In the genomic region with DNA sequence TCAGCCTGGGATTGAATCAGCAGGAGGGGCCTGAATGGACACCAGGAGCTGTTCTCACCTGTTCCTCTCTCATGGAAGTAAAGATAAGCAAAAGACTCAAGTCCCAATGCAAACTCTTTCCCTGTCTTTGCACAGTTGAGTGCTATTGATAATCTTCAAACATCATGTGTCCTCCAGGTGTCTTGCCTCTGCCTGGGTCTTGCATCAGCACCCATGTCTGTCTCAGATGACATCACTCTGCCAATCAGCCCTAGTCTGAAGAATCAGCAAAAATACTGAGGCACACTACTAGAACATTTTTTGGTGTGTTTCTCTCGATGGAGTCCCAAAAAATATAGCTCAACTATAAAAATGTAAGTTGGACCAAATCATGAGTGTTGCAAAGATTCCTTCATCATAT, we compare ENCODE assay signal across 46 mouse cellular contexts. TPM values are rescaled to one million over a fixed set of nuclear protein-coding genes. Genes with fewer than 3 reads are reported as not detected.
"Had no signal": no experiment of that assay in that cellular context is flagged by ENCODE, and none has a peak within 500 bp of the region (broad histone marks: within the 10 kb centered on the region; RNA-seq: fewer than 3 reads in every experiment).

No protein-coding gene starts in this region.

- H3K27me3 ChIP-seq: limb, embryonic 12.5 days; limb, embryonic 13.5 days; limb, embryonic 15.5 days; liver, embryonic 12.5 days; liver, embryonic 13.5 days; liver, embryonic 15.5 days; lung, embryonic 15.5 days; midbrain, embryonic 12.5 days; midbrain, embryonic 15.5 days; neural tube, embryonic 12.5 days; neural tube, embryonic 13.5 days had no signal

- H3K27ac ChIP-seq: limb, embryonic 10.5 days; limb, embryonic 12.5 days; limb, embryonic 13.5 days; limb, embryonic 15.5 days; liver, embryonic 12.5 days; liver, embryonic 13.5 days; liver, embryonic 14.5 days; liver, embryonic 15.5 days; lung, embryonic 15.5 days; macrophage; midbrain, embryonic 10.5 days; midbrain, embryonic 12.5 days; midbrain, embryonic 15.5 days; neural tube, embryonic 12.5 days; neural tube, embryonic 13.5 days had no signal

- H3K9me3 ChIP-seq: limb, embryonic 10.5 days; limb, embryonic 12.5 days; limb, embryonic 13.5 days; limb, embryonic 15.5 days; liver, embryonic 12.5 days; liver, embryonic 13.5 days; liver, embryonic 15.5 days; lung, embryonic 15.5 days; midbrain, embryonic 10.5 days; midbrain, embryonic 12.5 days; midbrain, embryonic 15.5 days; neural tube, embryonic 12.5 days; neural tube, embryonic 13.5 days had no signal

- H3K4me3 ChIP-seq: limb, embryonic 10.5 days; limb, embryonic 12.5 days; limb, embryonic 13.5 days; limb, embryonic 15.5 days; liver, embryonic 12.5 days; liver, embryonic 13.5 days; liver, embryonic 15.5 days; lung, embryonic 15.5 days; megakaryocyte, embryonic 14.5 days; midbrain, embryonic 10.5 days; midbrain, embryonic 12.5 days; midbrain, embryonic 15.5 days; myocyte; neural tube, embryonic 12.5 days; neural tube, embryonic 13.5 days had no signal

- H3K4me1 ChIP-seq: limb, embryonic 10.5 days; limb, embryonic 12.5 days; limb, embryonic 13.5 days; limb, embryonic 15.5 days; liver, embryonic 12.5 days; liver, embryonic 13.5 days; liver, embryonic 15.5 days; lung, embryonic 15.5 days; midbrain, embryonic 10.5 days; midbrain, embryonic 12.5 days; midbrain, embryonic 15.5 days; neural tube, embryonic 12.5 days; neural tube, embryonic 13.5 days had no signal

- DNase-seq: left cerebral cortex, postnatal 4 days; liver; liver, embryonic 13.5 days; liver, postnatal 0 days; lung, adult 18-20 months; lung, adult 2 months; lung, embryonic 14.5 days; lung, postnatal 10 days; lung, postnatal 14 days; lung, postnatal 36 days; lung, postnatal 4 days; midbrain, embryonic 14.5 days had no signal

- H3K9ac ChIP-seq: limb, embryonic 12.5 days; limb, embryonic 13.5 days; limb, embryonic 15.5 days; liver, embryonic 12.5 days; liver, embryonic 13.5 days; liver, embryonic 14.5 days; liver, embryonic 15.5 days; liver, postnatal 0 days; lung, embryonic 14.5 days; lung, embryonic 15.5 days; midbrain, embryonic 12.5 days; midbrain, embryonic 15.5 days; neural tube, embryonic 12.5 days; neural tube, embryonic 13.5 days had no signal

- ATAC-seq: liver, embryonic 12.5 days; liver, postnatal 0 days; lung, postnatal 0 days; midbrain, embryonic 15.5 days; midbrain, embryonic 16.5 days had no signal

- H3K4me2 ChIP-seq: limb, embryonic 12.5 days; limb, embryonic 13.5 days; limb, embryonic 15.5 days; liver, embryonic 11.5 days; liver, embryonic 12.5 days; liver, embryonic 13.5 days; liver, embryonic 15.5 days; lung, embryonic 14.5 days; lung, embryonic 15.5 days; midbrain, embryonic 11.5 days; midbrain, embryonic 12.5 days; midbrain, embryonic 15.5 days; neural tube, embryonic 12.5 days; neural tube, embryonic 13.5 days had no signal

- H3K36me3 ChIP-seq: limb, embryonic 10.5 days; limb, embryonic 12.5 days; limb, embryonic 13.5 days; limb, embryonic 15.5 days; liver, embryonic 12.5 days; liver, embryonic 13.5 days; liver, embryonic 15.5 days; lung, embryonic 15.5 days; midbrain, embryonic 10.5 days; midbrain, embryonic 12.5 days; midbrain, embryonic 15.5 days; neural tube, embryonic 12.5 days; neural tube, embryonic 13.5 days had no signal

RNA-seq across cellular contexts. Expression of a gene that starts 11.8 kb away (rescaled TPM):
- total RNA-seq: left cerebral cortex, postnatal 10 days; left cerebral cortex, postnatal 14 days; left cerebral cortex, postnatal 25 days; left cerebral cortex, postnatal 36 days; left cerebral cortex, postnatal 4 days; megakaryocyte-erythroid progenitor cell, adult 5-6 weeks; midbrain, postnatal 0 days had no signal
- polyA plus RNA-seq: limb, embryonic 11.5 days; midbrain, embryonic 10.5 days; midbrain, embryonic 11.5 days; midbrain, embryonic 16.5 days; myocyte; neural tube, embryonic 11.5 days; neural tube, embryonic 13.5 days had no signal

RNA-seq across cellular contexts. Expression of a gene that starts 16.8 kb away (rescaled TPM):
- total RNA-seq: left cerebral cortex, postnatal 4 days; liver, adult 2 months; megakaryocyte progenitor cell, adult 5-6 weeks; megakaryocyte-erythroid progenitor cell, adult 5-6 weeks; midbrain, postnatal 0 days; monocyte, adult 5-6 weeks had no signal
- polyA plus RNA-seq: limb, embryonic 10.5 days; limb, embryonic 11.5 days; limb, embryonic 12.5 days; limb, embryonic 13.5 days; liver, adult 2 months; liver, embryonic 11.5 days; liver, embryonic 12.5 days; liver, embryonic 13.5 days; liver, embryonic 14.5 days; liver, embryonic 15.5 days; lung, adult 2 months; lung, embryonic 14.5 days; lung, postnatal 0 days; midbrain, embryonic 10.5 days; midbrain, embryonic 11.5 days; midbrain, embryonic 12.5 days; midbrain, embryonic 14.5 days; midbrain, embryonic 15.5 days; midbrain, embryonic 16.5 days; myocyte; neural tube, embryonic 11.5 days; neural tube, embryonic 12.5 days; neural tube, embryonic 13.5 days had no signal

RNA-seq across cellular contexts. Expression of a gene that starts 29.6 kb away (rescaled TPM):
- total RNA-seq: left cerebral cortex, postnatal 10 days; left cerebral cortex, postnatal 14 days; left cerebral cortex, postnatal 25 days; left cerebral cortex, postnatal 36 days; left cerebral cortex, postnatal 4 days; liver, adult 2 months; midbrain, postnatal 0 days had no signal
- polyA plus RNA-seq: lung, embryonic 16.5 days; midbrain, embryonic 10.5 days; midbrain, embryonic 11.5 days; midbrain, embryonic 15.5 days; midbrain, postnatal 0 days; myocyte had no signal

RNA-seq across cellular contexts. Expression of a gene that starts 42.9 kb away (rescaled TPM):
- total RNA-seq: left cerebral cortex, postnatal 14 days; left cerebral cortex, postnatal 25 days; left cerebral cortex, postnatal 36 days had no signal
- polyA plus RNA-seq: limb, embryonic 12.5 days; myocyte had no signal

RNA-seq across cellular contexts. Expression of a gene that starts 46.6 kb away (rescaled TPM):
- total RNA-seq: left cerebral cortex, postnatal 10 days; left cerebral cortex, postnatal 14 days; left cerebral cortex, postnatal 25 days; left cerebral cortex, postnatal 36 days; left cerebral cortex, postnatal 4 days; liver, adult 2 months; megakaryocyte-erythroid progenitor cell, adult 5-6 weeks; midbrain, postnatal 0 days; monocyte, adult 5-6 weeks had no signal
- polyA plus RNA-seq: limb, embryonic 10.5 days; limb, embryonic 11.5 days; limb, embryonic 12.5 days; limb, embryonic 13.5 days; limb, embryonic 14.5 days; limb, embryonic 15.5 days; liver, adult 2 months; liver, embryonic 11.5 days; liver, embryonic 12.5 days; liver, embryonic 13.5 days; liver, embryonic 14.5 days; liver, embryonic 15.5 days; liver, embryonic 16.5 days; liver, postnatal 0 days; lung, adult 2 months; lung, embryonic 14.5 days; lung, embryonic 15.5 days; lung, embryonic 16.5 days; lung, postnatal 0 days; macrophage; midbrain, embryonic 10.5 days; midbrain, embryonic 11.5 days; midbrain, embryonic 12.5 days; midbrain, embryonic 14.5 days; midbrain, embryonic 15.5 days; midbrain, embryonic 16.5 days; midbrain, postnatal 0 days; myocyte; neural tube, embryonic 11.5 days; neural tube, embryonic 12.5 days; neural tube, embryonic 13.5 days had no signal
